Mouse (Mus musculus) stomach, embryonic 14.5 days (tissue): ENCODE measurements at regions not wholly inside any gene's neighbourhood (a gene's known extent, or its start where the extent isn't known, plus 50 kb on each side); places are given as distances from the start of the nearest gene placed in this dataset.
A peak's percentile ranks its signal among the peaks of the same experiment; 100 is the strongest.

Source experiments
- ATAC-seq: fragments of 200-750 bp; cut with Nextera tagmentation; 2 replicates; pipeline ENCODE4 v1.8.0; 2017; ENCODE audit warnings: low read depth, moderate TSS enrichment; ENCODE audit not compliant: insufficient number of reproducible peaks, insufficient read depth, low FRiP score
- H3K27ac ChIP-seq: fragments of 300-500 bp; sonication (generic); 2 replicates; pipeline ENCODE4 v1.5.1; 2014; ENCODE audit warnings: mild to moderate bottlenecking, low read length, moderate library complexity, mixed read lengths
- H3K27me3 ChIP-seq: fragments of 300-500 bp; sonication (generic); 2 replicates; pipeline ENCODE4 v1.6.1; 2014; ENCODE audit warnings: low read length, control low read depth, mixed read lengths; ENCODE audit not compliant: control insufficient read depth, insufficient read depth
- H3K36me3 ChIP-seq: fragments of 300-500 bp; sonication (generic); 2 replicates; pipeline ENCODE4 v1.6.1; 2014; ENCODE audit warnings: mild to moderate bottlenecking, control low read depth, low read length, moderate library complexity, mixed read lengths; ENCODE audit not compliant: control insufficient read depth, insufficient read depth
- H3K4me1 ChIP-seq: fragments of 300-500 bp; sonication (generic); 2 replicates; pipeline ENCODE4 v1.6.1; 2014; ENCODE audit warnings: low read length, control low read depth, mixed read lengths; ENCODE audit not compliant: control insufficient read depth, insufficient read depth
- H3K4me2 ChIP-seq: fragments of 300-500 bp; sonication (generic); replicated peaks from 2 replicates; pipeline ENCODE4 v1.6.1; 2014; ENCODE audit warnings: low read depth, low read length, control low read depth
- H3K4me3 ChIP-seq: fragments of 300-500 bp; sonication (generic); 2 replicates; pipeline ENCODE4 v1.5.1; 2014; ENCODE audit warnings: low read depth, low read length, control low read depth
- H3K9ac ChIP-seq: fragments of 300-500 bp; sonication (generic); replicated peaks from 2 replicates; pipeline ENCODE4 v1.6.1; 2014; ENCODE audit warnings: low read depth, mild to moderate bottlenecking, control low read depth, low read length, moderate library complexity, mixed read lengths
- H3K9me3 ChIP-seq: fragments of 300-500 bp; sonication (generic); 2 replicates; pipeline ENCODE4 v1.6.1; 2016; ENCODE audit warnings: low read depth, low read length, control low read depth; ENCODE audit not compliant: control insufficient read depth
- WGBS: fragments of 180-500 bp; shearing (Covaris S2); extraction: QIAGEN DNeasy Blood & Tissue Kit; methylation state at CpG from one replicate; pipeline ENCODE4 v1.1.7; 2014; 5-methylcytosine and 5-hydroxymethylcytosine counted together

GRCm38 (mm10) chr3:35027898-35028297 is 377.7 kb downstream of the Sox2 start:
- 4% methylated on average over 5 of the region's 5 CpGs for WGBS
- Histone ChIP-seq H3K27me3 (no peaks in the 10 kb centered on the region), H3K9me3 (no peaks in the 10 kb centered on the region), H3K4me2 (no peak overlapping the region), H3K9ac (no peak overlapping the region), H3K27ac (no peak overlapping the region), H3K36me3 (no peaks in the 10 kb centered on the region), H3K4me1 (no peaks in the 10 kb centered on the region; the same call in 1 of the 2 replicates), H3K4me3 (no peak overlapping the region)
- ATAC-seq: peak; percentile 73

GRCm38 (mm10) chr3:35029924-35030323 is 379.7 kb downstream of the Sox2 start:
- Histone ChIP-seq H3K4me2 (no peak overlapping the region), H3K9ac (no peak overlapping the region), H3K27ac (no peak overlapping the region), H3K4me1 (no peaks in the 10 kb centered on the region; the same call in 1 of the 2 replicates), H3K36me3 (no peaks in the 10 kb centered on the region), H3K9me3 (no peaks in the 10 kb centered on the region), H3K4me3 (no peak overlapping the region), H3K27me3 (no peaks in the 10 kb centered on the region)
- no peak for ATAC-seq
- WGBS: 89% methylated on average over 8 of the region's 8 CpGs

- no peak overlapping the region for H3K9ac ChIP-seq
- no peaks in the 10 kb centered on the region for H3K36me3 ChIP-seq
- H3K9me3 ChIP-seq: no peaks in the 10 kb centered on the region
- no peak for ATAC-seq
- no peaks in the 10 kb centered on the region for H3K27me3 ChIP-seq
- H3K4me1 ChIP-seq: no peaks in the 10 kb centered on the region
- H3K4me2 ChIP-seq: no peak overlapping the region
- H3K27ac ChIP-seq: no peak overlapping the region
- WGBS: 62% methylated on average over 8 of the region's 8 CpGs
- no peak overlapping the region for H3K4me3 ChIP-seq
Measured at GRCm38 (mm10) chr3:35033587-35033986, 383.4 kb downstream of the Sox2 start.

- 78% methylated on average over 7 of the region's 7 CpGs for WGBS
- Histone ChIP-seq H3K4me2 (no peak overlapping the region), H3K27ac (no peak overlapping the region; the same call in 1 of the 2 replicates), H3K9me3 (no peaks in the 10 kb centered on the region), H3K4me1 (no peaks in the 10 kb centered on the region), H3K4me3 (no peak overlapping the region), H3K9ac (no peak overlapping the region), H3K36me3 (no peaks in the 10 kb centered on the region), H3K27me3 (no peaks in the 10 kb centered on the region)
- peak; percentile 73; the same call in 1 of the 2 replicates for ATAC-seq
Measured at GRCm38 (mm10) chr3:35035234-35035633, 385.0 kb downstream of the Sox2 start.

- H3K4me1 ChIP-seq: no peaks in the 10 kb centered on the region
- WGBS: 48% methylated on average over 2 of the region's 2 CpGs
- no peaks in the 10 kb centered on the region for H3K36me3 ChIP-seq
- no peak overlapping the region for H3K9ac ChIP-seq
- no peak overlapping the region for H3K4me3 ChIP-seq
- no peaks in the 10 kb centered on the region for H3K9me3 ChIP-seq
- no peaks in the 10 kb centered on the region for H3K27me3 ChIP-seq
- no peak for ATAC-seq
- no peak overlapping the region for H3K27ac ChIP-seq
- no peak overlapping the region for H3K4me2 ChIP-seq
Measured at GRCm38 (mm10) chr3:35043705-35044104, 393.5 kb downstream of the Sox2 start.

GRCm38 (mm10) chr3:35059438-35059837 is 409.2 kb downstream of the Sox2 start:
- Histone ChIP-seq H3K27me3 (no peaks in the 10 kb centered on the region), H3K4me1 (no peaks in the 10 kb centered on the region), H3K27ac (no peak overlapping the region), H3K36me3 (no peaks in the 10 kb centered on the region), H3K9me3 (no peaks in the 10 kb centered on the region), H3K9ac (no peak overlapping the region), H3K4me2 (no peak overlapping the region), H3K4me3 (no peak overlapping the region)
- WGBS: 63% methylated on average over 4 of the region's 4 CpGs
- ATAC-seq: no peak

GRCm38 (mm10) chr3:35060042-35060441 is 409.8 kb downstream of the Sox2 start:
- no peak overlapping the region for H3K27ac ChIP-seq
- 32% methylated on average over 10 of the region's 10 CpGs for WGBS
- no peak for ATAC-seq

GRCm38 (mm10) chr3:35066824-35067223 is 416.6 kb downstream of the Sox2 start:
- no peaks in the 10 kb centered on the region for H3K4me1 ChIP-seq
- 22% methylated on average over 9 of the region's 9 CpGs for WGBS
- no peak overlapping the region for H3K4me2 ChIP-seq
- H3K27me3 ChIP-seq: no peaks in the 10 kb centered on the region
- no peak overlapping the region for H3K27ac ChIP-seq
- H3K9ac ChIP-seq: no peak overlapping the region
- no peak overlapping the region for H3K4me3 ChIP-seq
- peak; percentile 91 for ATAC-seq
- no peaks in the 10 kb centered on the region for H3K9me3 ChIP-seq
- no peaks in the 10 kb centered on the region for H3K36me3 ChIP-seq

More at GRCm38 (mm10) chr3:35060042-35060441, 409.8 kb downstream of the Sox2 start:
- Histone ChIP-seq H3K9me3 (no peaks in the 10 kb centered on the region), H3K36me3 (no peaks in the 10 kb centered on the region), H3K4me1 (no peaks in the 10 kb centered on the region), H3K4me3 (no peak overlapping the region), H3K9ac (no peak overlapping the region), H3K27me3 (no peaks in the 10 kb centered on the region), H3K4me2 (no peak overlapping the region)

GRCm38 (mm10) chr3:35068586-35068985 is 418.4 kb downstream of the Sox2 start:
- H3K4me1 ChIP-seq: no peaks in the 10 kb centered on the region
- WGBS: 82% methylated on average over 8 of the region's 8 CpGs
- no peak overlapping the region for H3K9ac ChIP-seq
- H3K9me3 ChIP-seq: no peaks in the 10 kb centered on the region
- H3K4me3 ChIP-seq: no peak overlapping the region
- peak overlapping the region; percentile 82; the same call in 1 of the 2 replicates for H3K27ac ChIP-seq
- peak; percentile 76; the same call in 1 of the 2 replicates for ATAC-seq
- H3K27me3 ChIP-seq: no peaks in the 10 kb centered on the region
- H3K36me3 ChIP-seq: no peaks in the 10 kb centered on the region
- H3K4me2 ChIP-seq: no peak overlapping the region
